Mouse (Mus musculus): ENCODE data around the gene Abcd3.

GRCm38 (mm10) chr3:121814413-121814864, 663 bp downstream of the Abcd3 start:
- TF ChIP-seq CTCF (IDR thresholded peaks at IDR 0.05; ENCODE audit: low read depth) (no peak), EP300 (IDR thresholded peaks at IDR 0.05; ENCODE audit: low read depth) (no peak)
